Mouse (Mus musculus) E14TG2a.4 (cell line): Measurements from ENCODE around the gene Tead1.
A peak's percentile ranks its signal among the peaks of the same experiment; 100 is the strongest.

ENCODE experiments used
- H3K27me3 ChIP-seq: 2 replicates; pipeline ENCODE4 v1.6.1; 2014; ENCODE audit warnings: low read length, control low read depth; ENCODE audit not compliant: insufficient read depth
- H3K36me3 ChIP-seq: 2 replicates; pipeline ENCODE4 v1.6.1; 2014; ENCODE audit warnings: low read length, control low read depth; ENCODE audit not compliant: insufficient read depth
- H3K4me1 ChIP-seq: replicated peaks from 2 replicates; pipeline ENCODE4 v1.6.1; 2014; ENCODE audit warnings: low read depth, low read length, control low read depth
- H3K4me3 ChIP-seq: replicated peaks from 2 replicates; pipeline ENCODE4 v1.5.1; 2014; ENCODE audit warnings: mild to moderate bottlenecking, low read length
- H3K9me3 ChIP-seq: 2 replicates; pipeline ENCODE4 v1.6.1; 2014; ENCODE audit warnings: low read length, control low read depth
- CTCF ChIP-seq: conservative IDR thresholded peaks from 2 replicates; pipeline ENCODE4 v1.5.1; 2014; ENCODE audit warnings: low read length
- NANOG ChIP-seq: IDR thresholded peaks from 2 replicates; pipeline ENCODE4 v1.6.1; 2014; ENCODE audit warnings: borderline replicate concordance, low read length, mixed read lengths
- POU5F1 ChIP-seq: IDR thresholded peaks from 2 replicates; pipeline ENCODE4 v1.6.1; 2014; ENCODE audit warnings: low read length, borderline replicate concordance

Gene Tead1

DNA sequence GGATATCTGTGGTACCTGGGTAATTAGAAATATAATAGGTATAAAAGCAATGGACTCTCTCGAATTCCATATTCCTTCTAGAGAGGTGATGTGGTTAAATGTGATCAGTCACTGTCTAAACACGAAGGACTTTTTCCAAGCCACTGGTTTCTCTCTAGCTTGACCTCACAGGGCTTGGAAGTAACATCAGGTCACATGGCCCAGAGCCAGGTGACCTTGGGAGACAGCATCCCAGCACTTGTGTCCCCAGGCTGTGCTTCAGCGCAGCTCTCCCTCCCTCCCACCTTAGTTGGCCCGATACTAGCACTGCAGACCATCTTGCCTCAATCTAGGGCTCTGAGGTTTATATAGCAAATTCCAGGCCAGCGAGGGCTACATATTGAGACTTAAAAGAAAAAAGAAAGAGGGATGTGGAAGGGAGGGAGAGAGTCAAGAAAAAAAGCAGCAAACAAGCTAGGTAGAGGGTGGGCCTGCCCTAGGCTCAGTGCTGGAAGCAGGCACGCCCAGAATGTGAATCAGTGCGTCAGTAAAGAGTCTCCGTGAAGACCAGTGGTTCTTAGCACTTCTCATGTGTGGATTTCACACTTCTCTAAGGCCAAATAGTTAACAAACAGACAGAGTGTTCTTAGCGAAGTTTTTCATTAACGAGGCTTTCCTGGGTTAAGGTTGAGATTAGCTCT, 149.0 kb downstream of the Tead1 start:
- Histone ChIP-seq H3K4me1 (peaks cover 96% of the 10 kb centered on the region), H3K36me3 (peaks cover 17% of the 10 kb centered on the region), H3K9me3 (no peaks in the 10 kb centered on the region), H3K4me3 (peak overlapping the region; percentile 52), H3K27me3 (no peaks in the 10 kb centered on the region)
- no peak for TF ChIP-seq POU5F1
- TF ChIP-seq CTCF: no peak
- TF ChIP-seq NANOG: no peak

DNA sequence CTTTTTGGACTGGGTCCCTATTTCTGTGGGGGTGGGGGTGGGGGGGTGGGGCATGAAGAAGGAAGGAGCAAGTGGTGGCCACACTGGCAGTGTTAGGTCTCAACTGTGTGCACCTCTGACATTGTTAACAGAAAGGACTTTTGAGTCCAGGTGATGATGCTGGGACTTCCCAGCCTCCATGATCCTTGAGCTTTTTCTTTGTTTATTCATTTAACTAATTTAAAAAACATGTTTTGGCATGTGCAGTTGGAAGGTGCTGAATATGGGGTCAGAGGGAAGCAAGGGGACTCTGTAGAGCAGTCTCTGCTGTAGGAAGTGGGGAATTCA, 149.5 kb downstream of the Tead1 start:
- no peak for TF ChIP-seq POU5F1
- no peak for TF ChIP-seq NANOG
- no peak for TF ChIP-seq CTCF
- H3K36me3 ChIP-seq: peaks cover 17% of the 10 kb centered on the region

GRCm38 (mm10) chr7:112830946-112831345, 151.8 kb downstream of the Tead1 start:
- H3K4me3 ChIP-seq: no peak overlapping the region
- peaks cover 17% of the 10 kb centered on the region for H3K36me3 ChIP-seq
- no peaks in the 10 kb centered on the region for H3K9me3 ChIP-seq
- H3K4me1 ChIP-seq: peaks cover 94% of the 10 kb centered on the region
- H3K27me3 ChIP-seq: no peaks in the 10 kb centered on the region
- no peak for TF ChIP-seq POU5F1
- TF ChIP-seq NANOG: no peak
- no peak for TF ChIP-seq CTCF

More for the DNA sequence above, 149.5 kb downstream of the Tead1 start:
- Histone ChIP-seq H3K27me3 (no peaks in the 10 kb centered on the region), H3K4me1 (peaks cover 97% of the 10 kb centered on the region), H3K9me3 (no peaks in the 10 kb centered on the region), H3K4me3 (0 out of 2 replicates have a peak overlapping the region, but pooled peaks have one; percentile 23)

GRCm38 (mm10) chr7:112831446-112831845, 152.3 kb downstream of the Tead1 start:
- H3K4me1 ChIP-seq: peaks cover 92% of the 10 kb centered on the region
- H3K36me3 ChIP-seq: peaks cover 17% of the 10 kb centered on the region
- no peaks in the 10 kb centered on the region for H3K9me3 ChIP-seq
- no peak for TF ChIP-seq CTCF
- TF ChIP-seq NANOG: no peak
- H3K27me3 ChIP-seq: no peaks in the 10 kb centered on the region
- no peak overlapping the region for H3K4me3 ChIP-seq

DNA sequence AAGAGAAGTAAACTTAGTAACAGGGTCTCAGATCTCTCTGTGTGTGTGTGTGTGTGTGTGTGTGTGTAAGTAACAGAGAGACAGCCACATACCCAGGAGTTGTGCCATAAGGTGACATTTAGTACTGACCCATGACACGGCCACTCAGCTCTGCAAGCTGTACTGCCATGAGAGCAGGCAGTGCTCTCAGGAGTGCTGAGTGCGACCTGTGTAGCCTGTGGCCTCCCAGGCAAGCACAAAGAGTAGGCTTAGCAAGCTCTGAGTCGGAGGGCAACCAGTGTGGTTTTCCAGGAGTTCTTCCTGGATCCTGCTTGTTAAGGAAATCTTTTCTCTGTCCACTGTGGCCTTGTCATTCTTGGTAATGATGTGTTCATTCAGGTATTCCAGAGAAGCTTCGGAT, 154.0 kb downstream of the Tead1 start:
- TF ChIP-seq POU5F1: no peak
- no peak for TF ChIP-seq CTCF
- no peak for TF ChIP-seq NANOG

DNA sequence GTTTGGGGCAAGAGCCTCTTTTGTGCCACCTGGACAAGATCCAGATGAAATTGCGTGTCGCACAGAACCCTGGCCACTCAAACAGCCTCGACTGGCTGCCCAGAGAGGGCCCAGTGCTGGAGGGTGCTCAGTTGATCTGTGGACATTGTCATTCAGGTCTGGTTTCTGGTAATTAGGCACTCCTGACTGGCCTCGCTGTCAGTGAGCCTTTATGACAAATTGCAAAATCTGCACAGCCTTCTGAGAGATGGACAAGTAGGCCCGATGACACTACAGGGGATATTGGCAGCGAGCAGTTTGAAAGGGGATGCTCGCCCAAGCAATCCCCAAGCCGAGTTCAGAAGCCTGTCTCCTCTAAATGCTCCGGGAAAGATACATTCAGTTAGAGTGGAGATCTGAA, 157.0 kb downstream of the Tead1 start:
- Histone ChIP-seq H3K36me3 (peaks cover 36% of the 10 kb centered on the region), H3K4me3 (no peak overlapping the region), H3K9me3 (no peaks in the 10 kb centered on the region), H3K27me3 (no peaks in the 10 kb centered on the region), H3K4me1 (peaks cover 70% of the 10 kb centered on the region)
- TF ChIP-seq CTCF (no peak), NANOG (no peak)

More for the DNA sequence above, 154.0 kb downstream of the Tead1 start:
- Histone ChIP-seq H3K36me3 (peaks cover 15% of the 10 kb centered on the region; the same call in 1 of the 2 replicates), H3K27me3 (no peaks in the 10 kb centered on the region), H3K4me1 (peaks cover 75% of the 10 kb centered on the region), H3K4me3 (no peak overlapping the region), H3K9me3 (no peaks in the 10 kb centered on the region)

DNA sequence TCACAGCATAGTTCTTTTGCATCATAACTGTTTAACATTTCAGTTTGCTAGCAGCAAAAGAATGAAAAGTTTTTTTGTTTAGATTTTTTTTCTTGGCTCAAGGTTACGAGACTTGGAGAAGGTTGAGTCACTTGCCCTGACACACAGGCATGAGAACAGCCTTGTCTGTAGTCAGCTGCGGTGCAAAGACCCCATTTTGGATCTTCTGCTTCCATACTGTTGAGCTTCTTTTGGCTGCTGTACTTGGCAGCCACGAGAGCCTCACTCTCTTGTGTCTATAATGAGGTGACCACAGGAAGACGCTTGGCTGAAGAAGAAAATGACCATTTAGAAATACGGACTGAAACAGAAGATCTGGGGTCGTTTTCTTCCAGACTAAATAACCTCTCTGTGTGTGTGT, 159.0 kb downstream of the Tead1 start:
- H3K9me3 ChIP-seq: no peaks in the 10 kb centered on the region
- H3K36me3 ChIP-seq: peaks cover 29% of the 10 kb centered on the region
- H3K27me3 ChIP-seq: no peaks in the 10 kb centered on the region
- TF ChIP-seq NANOG (no peak), CTCF (no peak), POU5F1 (no peak)
- H3K4me3 ChIP-seq: no peak overlapping the region
- H3K4me1 ChIP-seq: peaks cover 61% of the 10 kb centered on the region

DNA sequence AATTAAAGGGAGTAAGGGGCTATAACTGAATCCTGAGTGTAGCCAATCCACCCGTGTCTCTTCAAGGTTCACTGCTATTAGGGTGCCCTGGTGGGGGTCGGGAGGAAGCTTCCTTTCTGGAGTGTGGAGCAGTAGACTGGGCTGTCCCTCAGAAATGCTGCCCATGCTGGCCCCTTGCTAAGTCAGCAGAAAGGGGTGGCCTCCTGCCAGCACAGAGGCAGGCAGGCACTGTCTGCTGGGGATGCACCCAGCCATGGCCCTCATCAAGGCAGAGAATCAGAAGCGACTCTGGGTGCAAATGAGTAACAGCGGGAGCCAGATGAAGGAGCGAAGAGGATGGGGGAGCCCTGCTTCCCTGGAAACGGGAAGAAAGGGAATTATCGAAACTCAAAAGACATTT, 161.2 kb downstream of the Tead1 start:
- Histone ChIP-seq H3K27me3 (no peaks in the 10 kb centered on the region), H3K36me3 (peaks cover 37% of the 10 kb centered on the region), H3K4me3 (0 out of 2 replicates have a peak overlapping the region, but pooled peaks have one; percentile 11), H3K4me1 (peaks cover 62% of the 10 kb centered on the region), H3K9me3 (no peaks in the 10 kb centered on the region)
- TF ChIP-seq NANOG: no peak
- no peak for TF ChIP-seq POU5F1
- TF ChIP-seq CTCF: no peak

DNA sequence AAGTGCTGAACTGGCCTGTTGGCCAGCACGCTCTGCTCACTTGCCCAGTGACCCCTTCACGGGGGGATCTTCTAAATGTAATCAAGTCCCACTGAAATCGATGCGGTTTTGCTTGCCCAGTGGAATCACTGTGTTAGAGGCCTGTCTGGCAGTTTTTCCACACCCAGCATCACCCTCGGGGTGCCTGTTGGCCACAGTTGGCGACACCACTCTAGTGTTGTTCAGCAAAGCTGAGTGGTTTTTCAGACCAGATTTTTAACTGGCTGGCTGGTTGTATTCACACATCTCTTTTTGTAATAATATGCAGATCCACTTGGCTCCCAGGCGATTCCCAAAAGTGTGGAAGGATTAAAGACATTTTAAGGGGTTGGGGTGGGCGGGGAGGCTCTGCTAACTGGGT, 161.8 kb downstream of the Tead1 start:
- H3K27me3 ChIP-seq: no peaks in the 10 kb centered on the region
- H3K4me3 ChIP-seq: peak overlapping the region; percentile 35; the same call in 1 of the 2 replicates
- peaks cover 43% of the 10 kb centered on the region for H3K36me3 ChIP-seq
- H3K4me1 ChIP-seq: peaks cover 62% of the 10 kb centered on the region
- TF ChIP-seq POU5F1: no peak
- TF ChIP-seq CTCF: no peak
- no peak for TF ChIP-seq NANOG
- no peaks in the 10 kb centered on the region for H3K9me3 ChIP-seq
